Mouse (Mus musculus): ENCODE measurements around the gene Mapk8ip3.

DNA sequence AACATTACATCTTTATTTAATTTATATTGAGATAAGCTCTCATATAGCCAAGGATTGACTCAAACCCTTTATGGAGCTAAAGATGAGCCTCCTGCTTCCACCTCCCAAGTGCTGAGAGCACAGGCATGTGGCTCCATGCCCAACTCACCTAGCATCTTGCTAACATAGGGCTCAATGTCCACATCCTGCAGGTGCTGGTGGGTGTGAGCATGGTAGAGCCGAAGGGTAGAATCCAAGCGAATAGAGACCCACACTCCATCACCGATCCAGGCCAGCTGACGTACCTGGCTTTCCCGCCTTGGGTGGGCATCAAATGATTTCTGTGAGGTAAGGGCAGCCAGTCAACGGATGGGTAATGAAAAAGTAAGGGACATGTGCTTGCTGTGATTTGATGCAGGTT lies 36.8 kb downstream of the Mapk8ip3 start:
- TF ChIP-seq CTCF (IDR thresholded peaks at IDR 0.05; ENCODE audit: low read depth) (no peak), EP300 (IDR thresholded peaks at IDR 0.05; ENCODE audit: low read depth) (no peak)

Data from liver, postnatal 0 days (tissue).